Mouse (Mus musculus) limb, embryonic 10.5 days (tissue): ENCODE data around the gene Syt3. TPM values are rescaled to one million over a fixed set of nuclear protein-coding genes. Genes with fewer than 3 reads are reported as not detected.

ENCODE experiments used
- DNase-seq: peaks from one replicate; pipeline ENCODE4 v3.0.0-alpha.2; 2017; ENCODE audit warnings: low spot score
- H3K27ac ChIP-seq: fragments of 300-500 bp; sonication (generic); 2 replicates; pipeline ENCODE4 v1.5.1; 2016; ENCODE audit warnings: mild to moderate bottlenecking
- H3K27me3 ChIP-seq: fragments of 300-500 bp; sonication (generic); 2 replicates; pipeline ENCODE4 v1.6.1; 2016; ENCODE audit warnings: low read depth, mild to moderate bottlenecking; ENCODE audit not compliant: poor library complexity, severe bottlenecking
- H3K36me3 ChIP-seq: fragments of 300-500 bp; sonication (generic); 2 replicates; pipeline ENCODE4 v1.6.1; 2016; ENCODE audit warnings: mild to moderate bottlenecking, moderate library complexity
- H3K4me1 ChIP-seq: fragments of 300-500 bp; sonication (generic); 2 replicates; pipeline ENCODE4 v1.6.1; 2016
- H3K4me3 ChIP-seq: fragments of 300-500 bp; sonication (generic); 2 replicates; pipeline ENCODE4 v1.5.1; 2016; ENCODE audit warnings: mild to moderate bottlenecking, moderate library complexity
- H3K9me3 ChIP-seq: fragments of 300-500 bp; sonication (generic); replicated peaks from 2 replicates; pipeline ENCODE4 v1.6.1; 2016; ENCODE audit warnings: mild to moderate bottlenecking
- WGBS: fragments of 180-500 bp; shearing (Covaris S2); methylation state at CpG from one replicate; pipeline ENCODE4 v1.1.7; 2016; 5-methylcytosine and 5-hydroxymethylcytosine counted together
- polyA plus RNA-seq: library from polyadenylated mRNA; unstranded; fragments of >200 nt; fragmentation: Nextera tagmentation; extraction: Ambion mirVana; gene quantifications from 2 replicates; pipeline ENCODE4 v1.2.1, GENCODE M21; 2016

Syt3 gene
- polyA plus RNA-seq, 1 experiment from 2014 or later: 1.9 TPM

GRCm38 (mm10) chr7:44445528-44445923 lies 61.6 kb downstream of the Syt3 start:
- H3K9me3 ChIP-seq: no peaks in the 10 kb centered on the region
- peaks cover 35% of the 10 kb centered on the region for H3K4me1 ChIP-seq
- 9% methylated on average over 7 of the region's 7 CpGs for WGBS
- H3K4me3 ChIP-seq: no peak overlapping the region
- DNase-seq: no peak
- no peaks in the 10 kb centered on the region for H3K36me3 ChIP-seq
- H3K27me3 ChIP-seq: peaks cover 93% of the 10 kb centered on the region
- H3K27ac ChIP-seq: no peak overlapping the region

- no peak overlapping the region for H3K4me3 ChIP-seq
- no peak overlapping the region for H3K27ac ChIP-seq
- DNase-seq: no peak
- 49% methylated on average over 12 of the region's 12 CpGs for WGBS
- no peaks in the 10 kb centered on the region for H3K9me3 ChIP-seq
- peaks cover 88% of the 10 kb centered on the region for H3K27me3 ChIP-seq
- no peaks in the 10 kb centered on the region for H3K36me3 ChIP-seq
- peaks cover 35% of the 10 kb centered on the region for H3K4me1 ChIP-seq
Observed at GRCm38 (mm10) chr7:44446070-44446855, 62.4 kb downstream of the Syt3 start.

Other genes starting within 250 kb of the Syt3 start
- not detected in 2 replicates for gene Klk1b16, start 247.3 kb upstream of the Syt3 start, polyA plus RNA-seq
- gene Klk1b24, start 195.9 kb upstream of the Syt3 start, polyA plus RNA-seq: not detected in 2 replicates
- gene Klk1b3, start 185.9 kb upstream of the Syt3 start, polyA plus RNA-seq: not detected in 2 replicates
- not detected in 2 replicates for gene Klk1b4, start 176.7 kb upstream of the Syt3 start, polyA plus RNA-seq
- gene Klk1b5, start 168.2 kb upstream of the Syt3 start, polyA plus RNA-seq: not detected in 2 replicates
- not detected in 2 replicates for gene Klk1, start 158.7 kb upstream of the Syt3 start, polyA plus RNA-seq
- not detected in 2 replicates for gene Gm36864, start 147.9 kb upstream of the Syt3 start, polyA plus RNA-seq
- gene 1700028J19Rik, start 137.4 kb upstream of the Syt3 start, polyA plus RNA-seq: 0.88 and 1.1 TPM in 2 replicates
- 179 and 220 TPM in 2 replicates for gene 2410002F23Rik, start 137.4 kb upstream of the Syt3 start, polyA plus RNA-seq
- 0.15 and 0.18 TPM in 2 replicates for gene Acp4, start 126.7 kb upstream of the Syt3 start, polyA plus RNA-seq
- gene Gm15517, start 122.7 kb upstream of the Syt3 start, polyA plus RNA-seq: not detected in 2 replicates
- gene Clec11a, start 77.2 kb upstream of the Syt3 start, polyA plus RNA-seq: 1.1 and 1.7 TPM in 2 replicates
- 0.31 and 0.40 TPM in 2 replicates for gene Shank1, start 73.8 kb upstream of the Syt3 start, polyA plus RNA-seq
- gene 1700008O03Rik, start 1.7 kb downstream of the Syt3 start, polyA plus RNA-seq: 0.50 and 0.68 TPM in 2 replicates
- gene Lrrc4b, start 44.9 kb downstream of the Syt3 start, polyA plus RNA-seq: 0.06 and 0.21 TPM in 2 replicates
- not detected in 2 replicates for gene Aspdh, start 81.3 kb downstream of the Syt3 start, polyA plus RNA-seq
- 72.6 and 73.3 TPM in 2 replicates for gene Josd2, start 83.9 kb downstream of the Syt3 start, polyA plus RNA-seq
- gene Emc10, start 112.4 kb downstream of the Syt3 start, polyA plus RNA-seq: 78.6 and 91.4 TPM in 2 replicates
- 10.6 and 16.5 TPM in 2 replicates for gene Fam71e1, start 112.5 kb downstream of the Syt3 start, polyA plus RNA-seq
- 0.05 and 0.11 TPM in 2 replicates for gene Mybpc2, start 140.6 kb downstream of the Syt3 start, polyA plus RNA-seq
- 0.20 TPM in 1 of 2 replicates, not detected in the other for gene Spib, start 148.0 kb downstream of the Syt3 start, polyA plus RNA-seq
- gene Pold1, start 164.7 kb downstream of the Syt3 start, polyA plus RNA-seq: 175 and 184 TPM in 2 replicates
- 74.5 and 82.2 TPM in 2 replicates for gene Nr1h2, start 169.8 kb downstream of the Syt3 start, polyA plus RNA-seq
- 0.14 and 0.20 TPM in 2 replicates for gene Napsa, start 188.3 kb downstream of the Syt3 start, polyA plus RNA-seq
- 0.21 and 0.28 TPM in 2 replicates for gene Kcnc3, start 206.6 kb downstream of the Syt3 start, polyA plus RNA-seq